Mouse (Mus musculus) ES-E14 (cell line): ENCODE data around the gene Atp13a1. TPM values are rescaled to one million over a fixed set of nuclear protein-coding genes. Genes with fewer than 3 reads are reported as not detected.

Experiments used
- DNase-seq: peaks from one replicate; pipeline ENCODE4 v3.0.0-alpha.2; 2013; ENCODE audit warnings: low read depth, low spot score
- H3K27ac ChIP-seq: 2 replicates; pipeline ENCODE4 v1.5.1; 2012; ENCODE audit warnings: low read depth, mild to moderate bottlenecking, low read length, moderate library complexity, mixed read lengths; ENCODE audit not compliant: poor library complexity, insufficient read depth, severe bottlenecking
- H3K36me3 ChIP-seq: 2 replicates; pipeline ENCODE4 v1.6.1; 2012; ENCODE audit warnings: mild to moderate bottlenecking, low read length, moderate library complexity, mixed read lengths; ENCODE audit not compliant: control insufficient read depth, poor library complexity, insufficient read depth, severe bottlenecking
- H3K4me1 ChIP-seq, 2 experiments: fragments of 150-350 bp in 1 of 2; sonication (generic) in 1 of 2; 2 replicates each; pipeline ENCODE4 v1.6.1; 2012; ENCODE audit warnings: low read length in 2 of 2, mild to moderate bottlenecking in 1 of 2, mixed read lengths in 1 of 2; ENCODE audit not compliant: control insufficient read depth in 2 of 2, insufficient read depth in 2 of 2, poor library complexity in 1 of 2
- H3K4me3 ChIP-seq, 2 experiments: fragments of 150-350 bp in 1 of 2; sonication (generic) in 1 of 2; 2 replicates each; pipeline ENCODE4 v1.5.1; 2012; ENCODE audit warnings: low read length in 2 of 2, low read depth in 1 of 2, mild to moderate bottlenecking in 1 of 2, mixed read lengths in 1 of 2; ENCODE audit not compliant: insufficient read depth in 1 of 2, poor library complexity in 1 of 2, severe bottlenecking in 1 of 2
- H3K9ac ChIP-seq: 2 replicates; pipeline ENCODE4 v1.6.1; 2012; ENCODE audit warnings: low read depth, mild to moderate bottlenecking, low read length, mixed read lengths; ENCODE audit not compliant: poor library complexity, insufficient read depth, severe bottlenecking
- H3K9me3 ChIP-seq: fragments of 150-350 bp; sonication (generic); 2 replicates; pipeline ENCODE4 v1.6.1; 2012; ENCODE audit warnings: low read depth, mild to moderate bottlenecking, low read length; ENCODE audit not compliant: control insufficient read depth, insufficient read depth
- CHD2 ChIP-seq: IDR thresholded peaks from 2 replicates; pipeline ENCODE4 v1.6.1; 2014; ENCODE audit warnings: mild to moderate bottlenecking, low read depth, low read length, inconsistent platforms
- HCFC1 ChIP-seq: IDR thresholded peaks from 2 replicates; pipeline ENCODE4 v1.6.1; 2012; ENCODE audit warnings: low read length, inconsistent platforms, borderline replicate concordance; ENCODE audit not compliant: insufficient read depth
- MAFK ChIP-seq: IDR thresholded peaks from 2 replicates; pipeline ENCODE4 v1.6.1; 2014; ENCODE audit warnings: mild to moderate bottlenecking, low read depth, low read length, inconsistent platforms; ENCODE audit not compliant: insufficient read depth
- ZC3H11A ChIP-seq: IDR thresholded peaks from 2 replicates; pipeline ENCODE4 v1.6.1; 2012; ENCODE audit warnings: low read depth, mild to moderate bottlenecking, inconsistent platforms, low read length, borderline replicate concordance
- ZNF384 ChIP-seq: IDR thresholded peaks from 2 replicates; pipeline ENCODE4 v1.6.1; 2012; ENCODE audit warnings: low read depth, low read length, inconsistent platforms
- in situ Hi-C, 2 experiments: fragments of 600-800 bp; cut with MboI; formaldehyde crosslinking; loops; one replicate each; pipeline ENCODE4 v1.15.1; 2025; ENCODE audit warnings: low sequenced_read_pairs in 2 of 2, inconsistent platforms in 1 of 2; ENCODE audit not compliant: unreplicated experiment in 2 of 2
- total RNA-seq: library from RNA; depleted of rRNA; stranded (reverse); fragments of 300-350 nt; gene quantifications from 2 replicates; pipeline ENCODE4 v1.2.3, GENCODE M21; 2012

The Atp13a1 gene
- total RNA-seq, 1 experiment: 123 TPM

- in situ Hi-C loops: no loop called here
- Histone ChIP-seq H3K27ac (no peak overlapping the region), H3K4me1 (peaks cover 0 to 12% of the 10 kb centered on the region in 2 experiments; a peak in 1 of 4 replicates), H3K9ac (0 out of 2 replicates have a peak overlapping the region, but pooled peaks have one; percentile 8), H3K9me3 (no peaks in the 10 kb centered on the region), H3K36me3 (peaks cover 7% of the 10 kb centered on the region; the same call in 1 of the 2 replicates), H3K4me3 (peak overlapping the region in 1 of 2 experiments; percentile 31; a peak in 1 of 4 replicates)
- DNase-seq: no peak
- TF ChIP-seq MAFK (no peak), HCFC1 (no peak), CHD2 (no peak), ZC3H11A (no peak), ZNF384 (no peak)
Observed at GRCm38 (mm10) chr8:69826371-69826770, 35.4 kb downstream of the Atp13a1 start.

- DNase-seq: peak; percentile 98
- H3K36me3 ChIP-seq: peaks cover 2% of the 10 kb centered on the region; the same call in 1 of the 2 replicates
- H3K9me3 ChIP-seq: no peaks in the 10 kb centered on the region
- H3K9ac ChIP-seq: peak within 1 kb of the TSS; percentile 88
- in situ Hi-C loops: no loop called here
- peak within 1 kb of the TSS; percentile 75 to 90 for H3K4me3 ChIP-seq
- TF ChIP-seq MAFK (no peak), CHD2 (no peak), ZC3H11A (no peak), HCFC1 (no peak), ZNF384 (no peak)
- no peaks in the 10 kb centered on the region for H3K4me1 ChIP-seq
- no peak within 1 kb of the TSS for H3K27ac ChIP-seq
Observed at GRCm38 (mm10) chr8:69832298-69832853, 41.4 kb downstream of the Atp13a1 start, which contains the start of gene Pbx4. Gene Pbx4, plus strand, starts transcription at chr8:69832491.

GRCm38 (mm10) chr8:69837057-69837682 is 46.2 kb downstream of the Atp13a1 start:
- Histone ChIP-seq H3K4me1 (no peaks in the 10 kb centered on the region), H3K9ac (no peak overlapping the region), H3K36me3 (no peaks in the 10 kb centered on the region; the same call in 1 of the 2 replicates), H3K9me3 (no peaks in the 10 kb centered on the region), H3K4me3 (no peak overlapping the region), H3K27ac (no peak overlapping the region)
- no peak for DNase-seq
- in situ Hi-C loops: no loop called here
- no peak for TF ChIP-seq MAFK
- TF ChIP-seq ZC3H11A: no peak
- no peak for TF ChIP-seq CHD2
- no peak for TF ChIP-seq ZNF384
- TF ChIP-seq HCFC1: no peak

- no peaks in the 10 kb centered on the region for H3K9me3 ChIP-seq
- in situ Hi-C loops: no loop called here
- peak overlapping the region; percentile 0; the same call in 1 of the 2 replicates for H3K27ac ChIP-seq
- TF ChIP-seq MAFK: peak; percentile 59
- TF ChIP-seq ZNF384: no peak
- H3K4me1 ChIP-seq: peaks cover 23% of the 10 kb centered on the region in 2 experiments
- DNase-seq: no peak
- H3K9ac ChIP-seq: no peak overlapping the region
- H3K36me3 ChIP-seq: no peaks in the 10 kb centered on the region
- no peak overlapping the region for H3K4me3 ChIP-seq
Observed at GRCm38 (mm10) chr8:69847167-69848065, 56.5 kb downstream of the Atp13a1 start.
